Mouse (Mus musculus): ENCODE data around the gene Rasa1. TPM values are rescaled to one million over a fixed set of nuclear protein-coding genes. Genes with fewer than 3 reads are reported as not detected.

The Rasa1 gene
- polyA plus RNA-seq, 1 experiment from 2014 or later = 69.0 TPM

- Histone ChIP-seq H3K9ac (no peak overlapping the region), H3K27ac (no peak overlapping the region), H3K4me2 (replicated peaks) (no peak overlapping the region), H3K4me1 (no peaks in the 10 kb centered on the region), H3K27me3 (no peaks in the 10 kb centered on the region), H3K9me3 (replicated peaks) (no peaks in the 10 kb centered on the region), H3K4me3 (no peak overlapping the region), H3K36me3 (0 out of 2 replicates have a peak, but pooled peaks cover 10% of the 10 kb centered on the region)
- ATAC-seq (ENCODE audit: low FRiP score) = no peak
- WGBS = 89% methylated on average over 7 of the region's 7 CpGs
Measured at GRCm38 (mm10) chr13:85238760-85239159, 50.2 kb downstream of the Rasa1 start.

GRCm38 (mm10) chr13:85218656-85219055 is 70.3 kb downstream of the Rasa1 start:
- 95% methylated on average over 4 of the region's 4 CpGs for WGBS
- H3K36me3 ChIP-seq = peaks cover 21% of the 10 kb centered on the region
- ATAC-seq (ENCODE audit: low FRiP score) = no peak

DNA sequence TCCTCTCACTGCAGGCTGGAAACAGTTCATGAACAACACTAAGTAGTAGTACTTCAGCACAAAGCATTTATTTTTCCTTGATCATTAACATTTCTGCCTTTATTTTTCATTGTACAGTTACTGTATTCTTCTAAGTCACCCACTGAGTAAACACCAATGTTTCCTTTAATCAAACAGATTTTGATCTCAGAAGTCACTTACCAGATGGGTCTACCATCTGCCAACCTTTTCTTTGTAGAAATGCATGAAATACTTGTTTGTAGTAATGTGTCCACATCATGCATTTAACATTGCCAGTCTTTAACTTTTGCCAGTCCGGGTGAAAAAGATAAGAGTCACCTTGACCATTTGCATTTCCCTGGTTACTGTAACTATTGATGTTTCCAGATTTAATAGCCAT is 78.6 kb downstream of the Rasa1 start:
- 80% methylated on average over 1 of the region's 1 CpGs for WGBS
- Histone ChIP-seq H3K27me3 (no peaks in the 10 kb centered on the region), H3K4me3 (no peak overlapping the region), H3K4me1 (no peaks in the 10 kb centered on the region), H3K9ac (no peak overlapping the region), H3K27ac (no peak overlapping the region), H3K9me3 (replicated peaks) (no peaks in the 10 kb centered on the region), H3K4me2 (replicated peaks) (no peak overlapping the region), H3K36me3 (peaks cover 12% of the 10 kb centered on the region; the same call in 1 of the 2 replicates)
- no peak for ATAC-seq (ENCODE audit: low FRiP score)

More at GRCm38 (mm10) chr13:85218656-85219055, 70.3 kb downstream of the Rasa1 start:
- Histone ChIP-seq H3K4me2 (replicated peaks) (no peak overlapping the region), H3K4me3 (no peak overlapping the region), H3K27me3 (no peaks in the 10 kb centered on the region), H3K27ac (no peak overlapping the region), H3K4me1 (no peaks in the 10 kb centered on the region), H3K9ac (no peak overlapping the region), H3K9me3 (replicated peaks) (no peaks in the 10 kb centered on the region)

- 98% methylated on average over 6 of the region's 6 CpGs for WGBS
- ATAC-seq (ENCODE audit: low FRiP score) = no peak
Measured at GRCm38 (mm10) chr13:85208656-85209055, 80.3 kb downstream of the Rasa1 start.

DNA sequence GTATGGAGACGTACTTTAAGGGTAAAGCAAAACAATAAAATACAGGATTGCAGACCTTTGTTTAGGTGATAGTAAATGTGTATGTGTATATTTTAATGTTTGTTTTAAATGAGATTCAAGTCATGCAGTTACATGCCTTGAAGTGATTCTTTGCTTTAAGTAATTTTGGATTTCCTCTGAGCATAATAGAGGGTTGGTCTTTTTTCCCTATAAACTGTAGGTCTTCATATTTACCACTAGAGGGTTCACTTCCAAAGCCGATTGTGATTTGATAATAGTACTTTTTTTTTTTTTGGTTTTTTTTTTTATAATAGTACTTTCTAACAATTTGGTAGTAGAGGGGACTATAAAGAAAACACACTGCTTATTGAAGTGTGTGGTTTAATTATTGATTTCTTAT is 81.4 kb downstream of the Rasa1 start:
- Histone ChIP-seq H3K36me3 (peaks cover 23% of the 10 kb centered on the region), H3K4me2 (replicated peaks) (no peak overlapping the region), H3K9me3 (replicated peaks) (no peaks in the 10 kb centered on the region), H3K27me3 (no peaks in the 10 kb centered on the region), H3K27ac (no peak overlapping the region), H3K4me3 (no peak overlapping the region), H3K4me1 (no peaks in the 10 kb centered on the region), H3K9ac (no peak overlapping the region)
- ATAC-seq (ENCODE audit: low FRiP score) = no peak
- 77% methylated on average over 2 of the region's 2 CpGs for WGBS

More at GRCm38 (mm10) chr13:85208656-85209055, 80.3 kb downstream of the Rasa1 start:
- Histone ChIP-seq H3K4me2 (replicated peaks) (no peak overlapping the region), H3K27ac (no peak overlapping the region), H3K4me3 (no peak overlapping the region), H3K9ac (no peak overlapping the region), H3K9me3 (replicated peaks) (no peaks in the 10 kb centered on the region), H3K27me3 (no peaks in the 10 kb centered on the region), H3K4me1 (no peaks in the 10 kb centered on the region), H3K36me3 (peaks cover 21% of the 10 kb centered on the region)

DNA sequence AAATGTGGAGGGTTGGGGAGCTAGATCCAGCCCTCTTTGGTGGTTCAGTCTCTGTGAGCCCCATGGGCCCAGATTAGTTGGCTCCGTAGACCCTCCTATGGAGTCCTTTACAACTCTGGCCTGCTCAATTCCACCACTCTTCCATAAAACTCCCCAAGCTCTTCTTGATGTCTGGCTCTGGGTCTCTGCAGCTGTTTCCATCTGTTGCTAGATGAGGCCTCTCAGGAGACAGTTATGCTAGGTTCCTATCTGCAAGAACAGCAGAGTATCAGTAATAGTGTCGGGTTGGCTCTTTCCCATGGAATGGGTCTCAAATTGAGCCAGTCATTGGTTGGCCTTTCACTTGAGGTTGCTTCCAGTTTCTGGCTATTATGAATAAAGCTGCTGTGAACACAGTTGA is 97.7 kb downstream of the Rasa1 start:
- Histone ChIP-seq H3K9ac (no peak overlapping the region), H3K27ac (no peak overlapping the region), H3K4me1 (peaks cover 4% of the 10 kb centered on the region), H3K4me2 (replicated peaks) (no peak overlapping the region), H3K9me3 (replicated peaks) (no peaks in the 10 kb centered on the region), H3K36me3 (peaks cover 17% of the 10 kb centered on the region), H3K27me3 (no peaks in the 10 kb centered on the region), H3K4me3 (no peak overlapping the region)
- 99% methylated on average over 2 of the region's 2 CpGs for WGBS
- ATAC-seq (ENCODE audit: low FRiP score) = no peak

DNA sequence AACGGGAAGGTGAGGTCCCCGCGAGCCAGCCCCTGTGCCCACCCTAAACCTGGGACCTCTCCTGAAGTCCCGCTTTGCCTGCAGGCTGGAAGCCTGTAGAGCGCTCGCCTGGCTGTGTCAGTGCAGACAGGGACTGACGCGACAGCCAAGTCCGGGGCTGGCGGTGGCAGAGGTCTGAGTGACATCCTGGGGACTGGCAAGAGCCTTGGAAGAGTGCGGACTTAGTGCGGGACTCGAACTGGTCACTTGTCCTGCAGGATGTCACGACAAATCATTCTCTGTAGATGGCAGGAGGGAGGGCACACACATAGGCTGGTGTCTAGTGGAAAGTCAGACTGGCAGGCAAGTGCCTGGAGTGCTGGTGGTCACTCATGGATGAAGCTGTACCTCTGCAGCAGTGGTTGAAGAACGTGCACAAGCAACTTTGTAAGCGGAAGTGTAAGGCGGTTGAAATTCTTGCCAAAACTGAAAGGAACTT is 99.2 kb downstream of the Rasa1 start:
- H3K36me3 ChIP-seq = peaks cover 17% of the 10 kb centered on the region

DNA sequence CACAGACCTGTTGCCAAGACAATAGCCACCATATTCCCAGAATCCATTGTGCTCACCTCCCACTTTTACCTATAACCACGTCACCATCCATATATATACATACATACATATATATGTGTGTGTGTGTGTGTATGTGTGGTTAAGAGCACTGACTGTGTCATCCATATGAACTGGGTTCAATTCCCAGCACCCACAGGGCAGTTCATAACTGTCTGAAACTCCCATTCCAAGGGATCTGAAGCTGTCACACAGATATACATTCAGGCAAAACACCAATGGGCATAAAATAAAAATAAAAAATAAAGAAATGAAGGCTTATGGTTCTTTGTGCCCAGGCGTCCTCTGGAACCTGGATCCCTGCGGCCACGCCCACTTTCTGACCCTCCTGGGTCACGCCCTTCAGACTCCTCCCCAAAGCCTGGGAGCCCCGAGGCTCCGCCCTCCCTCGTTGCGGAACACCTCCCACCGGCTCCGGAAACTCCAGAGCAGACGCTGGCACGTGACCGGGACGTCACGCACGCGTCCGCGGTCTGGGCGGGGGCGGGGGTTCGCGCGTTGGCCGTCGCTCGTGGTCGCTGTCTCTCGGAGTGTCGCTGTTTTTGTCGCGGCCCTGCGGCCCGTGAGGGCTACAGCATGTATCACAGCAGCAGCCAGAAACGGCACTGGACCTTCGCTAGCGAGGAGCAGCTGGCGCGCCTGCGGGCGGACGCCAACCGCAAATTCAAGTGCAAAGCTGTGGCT is 99.9 kb downstream of the Rasa1 start, which contains the start of gene Ccnh:
TSS of gene Ccnh (plus strand) at position 506 of the 741 bp plus-strand sequence.
- Histone ChIP-seq H3K27ac (peak within 1 kb of the TSS; percentile 86), H3K4me3 (peak within 1 kb of the TSS; percentile 83), H3K9me3 (replicated peaks) (no peaks in the 10 kb centered on the region), H3K4me1 (peaks cover 4% of the 10 kb centered on the region), H3K4me2 (replicated peaks) (peak within 1 kb of the TSS; percentile 80), H3K9ac (peak within 1 kb of the TSS; percentile 88), H3K36me3 (peaks cover 17% of the 10 kb centered on the region), H3K27me3 (no peaks in the 10 kb centered on the region)
- WGBS = 2% methylated on average over 44 of the region's 44 CpGs
- ATAC-seq (ENCODE audit: low FRiP score) = peak; percentile 97

More for the DNA sequence above, 99.2 kb downstream of the Rasa1 start:
- no peaks in the 10 kb centered on the region for H3K9me3 ChIP-seq (replicated peaks)
- peak; percentile 89 for ATAC-seq (ENCODE audit: low FRiP score)
- no peaks in the 10 kb centered on the region for H3K27me3 ChIP-seq
- WGBS = 2% methylated on average over 17 of the region's 17 CpGs
- H3K4me1 ChIP-seq = peaks cover 4% of the 10 kb centered on the region
- H3K27ac ChIP-seq = peak overlapping the region; percentile 86
- H3K4me2 ChIP-seq (replicated peaks) = peak overlapping the region; percentile 80
- peak overlapping the region; percentile 83 for H3K4me3 ChIP-seq
- H3K9ac ChIP-seq = peak overlapping the region; percentile 88

Other genes starting within 250 kb of the Rasa1 start
- 101 and 115 TPM in 2 replicates for gene Ccnh, start 99.7 kb downstream of the Rasa1 start, polyA plus RNA-seq (2016; fragmentation: Nextera tagmentation; extraction: Ambion mirVana)

All from hindbrain, embryonic 12.5 days (tissue).